Mouse (Mus musculus): ENCODE data around the gene Olfr1138.

DNA sequence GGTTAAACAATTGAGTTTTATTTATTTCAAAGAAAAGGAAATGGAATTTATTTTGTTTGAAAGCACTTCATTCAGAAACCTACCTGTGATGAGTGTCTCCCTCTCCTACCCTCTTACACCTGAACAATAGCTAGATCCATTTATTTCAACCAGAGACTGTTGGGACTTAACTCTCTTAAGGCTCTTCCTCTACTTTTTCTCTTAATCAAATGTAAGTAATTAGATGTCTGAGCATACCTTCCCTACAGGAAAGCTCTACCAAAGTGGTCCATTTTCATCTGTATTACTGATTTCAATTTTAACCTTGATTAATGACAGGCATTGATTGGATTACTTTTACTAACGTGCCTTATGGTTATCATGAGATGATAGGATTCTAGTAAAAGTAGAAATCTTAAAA, at the start of gene Olfr1138:
- TF ChIP-seq CTCF (IDR thresholded peaks at IDR 0.05; ENCODE audit: control insufficient read depth, insufficient read depth, low read length) (no peak), POLR2A (IDR thresholded peaks at IDR 0.05; ENCODE audit: borderline replicate concordance, control insufficient read depth, low read depth, low read length) (no peak)
